Mouse (Mus musculus) gastrocnemius, adult 18-20 months (tissue): Measurements from ENCODE around the gene Hus1b. TPM values are rescaled to one million over a fixed set of nuclear protein-coding genes. Genes with fewer than 3 reads are reported as not detected.

Source experiments
- DNase-seq: peaks from one replicate; pipeline ENCODE4 v3.0.0; 2021; ENCODE audit warnings: low spot score
- total RNA-seq, 2 experiments: library from RNA; stranded (reverse); gene quantifications; 2 replicates each; pipeline ENCODE4 v1.2.3; 2021

Gene Hus1b
- total RNA-seq, 2 experiments from 2014 or later: not detected

DNA sequence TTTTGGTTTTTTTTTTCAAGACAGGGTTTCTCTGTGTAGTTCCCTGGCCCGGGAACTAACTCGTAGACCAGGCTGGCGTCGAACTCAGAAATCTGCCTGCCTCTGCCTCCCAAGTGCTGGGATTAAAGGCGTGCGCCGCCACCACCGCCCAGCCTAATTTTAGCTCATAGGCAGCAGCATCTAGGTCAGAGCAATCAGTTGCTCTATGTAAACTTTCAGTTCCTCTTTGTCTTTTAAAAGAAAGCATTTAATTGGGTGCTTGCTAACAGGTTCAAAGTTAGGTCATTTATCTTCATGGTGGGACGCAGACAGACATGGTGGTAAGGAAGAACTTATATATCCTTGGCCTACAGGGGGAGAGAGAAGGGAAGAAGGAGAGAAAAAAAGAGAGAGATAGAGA lies 1.6 kb upstream of the Hus1b start:
- DNase-seq: no peak

DNA sequence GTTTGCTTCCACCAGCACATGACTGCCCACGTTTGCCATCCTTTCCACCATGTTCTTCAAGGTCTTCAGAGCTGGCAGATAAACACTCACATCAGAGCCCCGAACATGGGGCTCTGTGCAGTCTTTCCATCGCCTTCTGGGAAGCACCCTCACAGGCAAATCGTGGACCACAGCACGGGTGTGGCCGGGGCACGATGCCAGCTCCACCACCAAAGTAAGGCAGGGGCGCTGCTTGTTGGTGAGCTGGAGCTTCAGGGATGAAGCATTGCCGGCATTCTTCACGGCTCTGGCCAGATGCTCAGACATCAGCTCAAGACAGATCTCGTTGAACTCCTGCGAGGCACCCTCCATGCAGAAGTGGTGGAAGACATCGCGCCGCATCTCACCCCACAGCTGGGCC lies 430 bp downstream of the Hus1b start:
- no peak for DNase-seq

- no peak for DNase-seq
These were observed 1.8 kb downstream of the Hus1b start for GRCm38 (mm10) chr13:30945788-30946187.

DNA sequence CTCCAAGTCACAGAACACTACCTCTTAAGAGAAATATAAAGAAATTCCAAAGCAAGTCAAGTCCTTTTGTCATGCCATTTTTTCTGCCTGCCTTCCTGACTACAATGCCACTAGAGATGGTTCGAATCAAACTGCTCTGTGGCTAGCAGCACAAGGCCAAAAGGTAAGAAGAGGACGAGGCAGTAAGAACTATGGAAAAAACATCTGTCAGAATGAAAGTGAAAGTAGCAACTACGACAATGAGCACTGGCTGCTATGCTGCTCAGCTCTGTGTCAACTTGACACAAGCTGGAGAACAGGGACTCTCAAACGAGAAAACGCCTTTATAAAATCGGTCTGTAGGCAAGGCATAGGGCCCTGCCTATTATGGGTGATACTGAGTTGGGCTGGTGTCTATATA lies 14.6 kb downstream of the Hus1b start:
- no peak for DNase-seq

GRCm38 (mm10) chr13:30931613-30932012 lies 15.9 kb downstream of the Hus1b start:
- no peak for DNase-seq

DNA sequence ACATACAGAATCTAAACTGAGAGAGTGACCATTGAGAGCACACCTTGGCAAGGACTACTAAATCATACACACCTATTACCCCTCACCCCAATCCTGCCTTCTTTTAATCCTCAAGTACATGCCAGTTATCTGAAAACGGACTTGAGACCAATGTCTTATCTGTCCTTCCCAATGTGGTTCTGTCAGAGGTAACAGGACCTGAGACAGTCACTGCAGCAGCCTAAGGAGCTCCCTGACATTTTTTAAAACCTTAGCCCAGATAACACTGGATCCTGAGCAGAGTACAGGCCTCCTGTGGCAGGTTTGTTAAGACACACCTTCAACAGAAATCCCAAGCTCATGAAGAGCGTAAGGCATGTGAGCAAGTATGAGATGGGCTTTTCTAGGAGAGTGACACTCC lies 18.4 kb downstream of the Hus1b start:
- no peak for DNase-seq

GRCm38 (mm10) chr13:30924269-30924668 lies 23.3 kb downstream of the Hus1b start:
- DNase-seq: no peak

GRCm38 (mm10) chr13:30921914-30922313 lies 25.6 kb downstream of the Hus1b start:
- DNase-seq: no peak

- no peak for DNase-seq
These were observed 33.8 kb downstream of the Hus1b start for GRCm38 (mm10) chr13:30913757-30914156.

- DNase-seq: peak; percentile 47
These were observed 34.5 kb downstream of the Hus1b start for GRCm38 (mm10) chr13:30913028-30913427.

GRCm38 (mm10) chr13:30911931-30912625 lies 35.5 kb downstream of the Hus1b start:
- peak; percentile 68 for DNase-seq

GRCm38 (mm10) chr13:30910889-30911288 lies 36.7 kb downstream of the Hus1b start:
- peak; percentile 26 for DNase-seq

GRCm38 (mm10) chr13:30902286-30902685 lies 45.3 kb downstream of the Hus1b start:
- DNase-seq: no peak

- peak; percentile 30 for DNase-seq
These were observed 46.0 kb downstream of the Hus1b start for GRCm38 (mm10) chr13:30901387-30902041.

Other genes with a start within 250 kb of the Hus1b start
- 1 to 10 TPM in 1 of 2 experiments, under 1 TPM in 1; 0.52 to 1.6 TPM for gene Irf4, start 198.5 kb downstream of the Hus1b start, total RNA-seq
- gene Exoc2, start 26.3 kb upstream of the Hus1b start, total RNA-seq: 10 to 100 TPM; 12.5 to 13.3 TPM
- gene Gm5447, start 26.4 kb upstream of the Hus1b start, total RNA-seq: not detected